Mouse (Mus musculus) spleen, adult 2 months (tissue): ENCODE results near the gene Sult2b1. TPM values are rescaled to one million over a fixed set of nuclear protein-coding genes. Genes with fewer than 3 reads are reported as not detected.

Experiments used
- DNase-seq, 2 experiments: peaks; one replicate each; pipeline versions ENCODE4 v3.0.0 to v3.0.0-alpha.2; 2012 to 2021; ENCODE audit warnings: low spot score in 2 of 2, low read depth in 1 of 2
- H3K27ac ChIP-seq: fragments of 200-500 bp; 2 replicates; pipeline ENCODE4 v1.5.1; 2012; ENCODE audit warnings: low read length, inconsistent platforms; ENCODE audit not compliant: insufficient read depth
- H3K27me3 ChIP-seq: fragments of 200-500 bp; 2 replicates; pipeline ENCODE4 v1.6.1; 2012; ENCODE audit warnings: mild to moderate bottlenecking, moderate library complexity, low read length, inconsistent platforms; ENCODE audit not compliant: control insufficient read depth, insufficient read depth
- H3K36me3 ChIP-seq: fragments of 200-500 bp; 2 replicates; pipeline ENCODE4 v1.6.1; 2012; ENCODE audit warnings: mild to moderate bottlenecking, low read length, inconsistent platforms; ENCODE audit not compliant: control insufficient read depth, insufficient read depth
- H3K4me1 ChIP-seq: fragments of 200-500 bp; 2 replicates; pipeline ENCODE4 v1.6.1; 2011; ENCODE audit warnings: inconsistent platforms; ENCODE audit not compliant: control insufficient read depth, insufficient read depth, insufficient read length
- H3K4me3 ChIP-seq: fragments of 200-500 bp; 2 replicates; pipeline ENCODE4 v1.5.1; 2011; ENCODE audit warnings: mild to moderate bottlenecking, inconsistent platforms; ENCODE audit not compliant: insufficient read depth, insufficient read length; ENCODE audit errors: extremely low read depth
- CTCF ChIP-seq: fragments of 200-500 bp; IDR thresholded peaks from 2 replicates; pipeline ENCODE4 v1.5.1; 2011; ENCODE audit warnings: mild to moderate bottlenecking, inconsistent platforms; ENCODE audit not compliant: insufficient read depth, insufficient read length, insufficient replicate concordance; ENCODE audit errors: extremely low read depth
- POLR2A ChIP-seq: fragments of 200-500 bp; IDR thresholded peaks from 2 replicates; pipeline ENCODE4 v1.6.1; 2011; ENCODE audit warnings: low read depth, low read length, inconsistent platforms
- WGBS: fragments of 180-500 bp; shearing (Covaris S2); methylation state at CpG from one replicate; pipeline ENCODE4 v1.1.7; 2018; 5-methylcytosine and 5-hydroxymethylcytosine counted together
- polyA plus RNA-seq: library from polyadenylated mRNA; depleted of rRNA; stranded (reverse); fragments of >200 nt; gene quantifications from 2 replicates; pipeline ENCODE4 v1.2.3, GENCODE M21; 2012

The Sult2b1 gene
- polyA plus RNA-seq, 1 experiment = 0.76 TPM

DNA sequence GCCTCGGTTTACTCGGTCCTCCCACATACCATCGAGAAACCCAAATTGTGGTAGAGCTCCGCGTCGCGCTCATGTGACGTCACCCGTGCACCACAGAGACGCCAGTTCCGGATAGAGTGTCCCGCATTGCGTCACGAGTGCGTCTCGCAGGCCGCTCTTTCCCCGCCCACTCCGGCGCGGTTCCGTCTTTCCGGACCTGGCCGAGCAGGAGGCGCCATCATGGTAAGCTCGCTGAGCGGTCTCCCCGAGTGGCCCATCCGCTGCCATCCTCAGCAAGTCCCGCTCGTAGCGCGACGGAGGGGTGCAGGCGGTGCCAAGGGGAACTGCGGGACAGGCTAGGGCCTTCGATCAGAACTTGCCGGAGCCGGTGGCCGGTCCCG lies 66.6 kb downstream of the Sult2b1 start, which contains the start of gene Sphk2:
TSS of gene Sphk2 (minus strand) at position 85 of the 380 bp plus-strand sequence.
- WGBS = under 1% methylated on average over 41 of the region's 41 CpGs
- peaks cover 5% of the 10 kb centered on the region; the same call in 1 of the 2 replicates for H3K4me1 ChIP-seq
- peak; percentile 94 to 97 for DNase-seq
- H3K27ac ChIP-seq = peak within 1 kb of the TSS; percentile 93
- H3K36me3 ChIP-seq = peaks cover 24% of the 10 kb centered on the region
- peak within 1 kb of the TSS; percentile 90 for H3K4me3 ChIP-seq
- H3K27me3 ChIP-seq = no peaks in the 10 kb centered on the region
- TF ChIP-seq CTCF (no peak), POLR2A (peak; percentile 97)

- peak overlapping the region; percentile 93 for H3K27ac ChIP-seq
- H3K36me3 ChIP-seq = peaks cover 31% of the 10 kb centered on the region
- peak overlapping the region; percentile 90 for H3K4me3 ChIP-seq
- no peak for DNase-seq
- H3K4me1 ChIP-seq = peaks cover 5% of the 10 kb centered on the region; the same call in 1 of the 2 replicates
- no peaks in the 10 kb centered on the region for H3K27me3 ChIP-seq
- TF ChIP-seq CTCF (no peak), POLR2A (no peak)
- WGBS = 7% methylated on average over 31 of the region's 31 CpGs
These were observed 67.2 kb downstream of the Sult2b1 start for GRCm38 (mm10) chr7:45716952-45717917.

- H3K36me3 ChIP-seq = peaks cover 34% of the 10 kb centered on the region
- TF ChIP-seq CTCF (no peak), POLR2A (no peak)
- 80% methylated on average over 3 of the region's 3 CpGs for WGBS
- DNase-seq = no peak
- H3K27me3 ChIP-seq = no peaks in the 10 kb centered on the region
- H3K4me3 ChIP-seq = peak overlapping the region; percentile 24; the same call in 1 of the 2 replicates
- H3K27ac ChIP-seq = 0 out of 2 replicates have a peak overlapping the region, but pooled peaks have one; percentile 25
- peaks cover 5% of the 10 kb centered on the region; the same call in 1 of the 2 replicates for H3K4me1 ChIP-seq
These were observed 68.0 kb downstream of the Sult2b1 start for GRCm38 (mm10) chr7:45716460-45716857.

DNA sequence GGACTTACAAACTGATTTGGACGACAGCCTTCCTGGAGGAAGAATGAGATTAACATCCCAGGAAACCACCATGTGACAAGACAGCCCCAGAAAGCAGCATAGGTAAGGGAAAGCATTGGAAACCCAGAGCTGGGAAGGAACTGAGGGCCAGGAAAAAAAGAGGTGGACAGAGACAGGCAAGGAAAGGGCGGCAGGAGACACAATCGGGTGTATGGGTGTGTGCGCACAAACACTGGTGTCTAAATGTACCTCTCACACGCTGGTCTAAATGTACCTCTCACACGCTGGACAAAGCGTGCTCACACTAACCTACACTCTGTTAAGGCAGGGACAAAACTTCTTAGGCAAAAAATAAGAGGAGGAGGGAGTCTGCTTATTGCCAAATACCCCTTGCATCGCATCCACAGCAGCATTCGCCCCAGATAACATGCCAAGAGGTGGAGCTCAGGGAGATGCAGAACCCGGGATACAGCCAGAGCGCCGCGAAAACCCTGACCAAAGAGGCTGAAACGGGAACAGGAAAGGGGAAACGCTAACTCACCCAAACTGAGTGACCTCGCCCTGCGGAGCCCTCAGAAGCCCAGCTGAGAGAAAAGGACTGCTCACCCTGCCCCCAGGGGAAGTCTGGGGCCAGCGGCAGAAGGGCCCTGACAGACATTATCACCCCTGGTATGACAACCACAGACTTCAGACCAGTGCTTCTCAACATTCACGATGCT lies 68.6 kb downstream of the Sult2b1 start:
- DNase-seq = no peak
- H3K4me3 ChIP-seq = no peak overlapping the region
- TF ChIP-seq POLR2A (no peak), CTCF (no peak)
- no peaks in the 10 kb centered on the region for H3K27me3 ChIP-seq
- peak overlapping the region; percentile 48 for H3K27ac ChIP-seq
- WGBS = 57% methylated on average over 19 of the region's 19 CpGs
- peaks cover 5% of the 10 kb centered on the region; the same call in 1 of the 2 replicates for H3K4me1 ChIP-seq
- H3K36me3 ChIP-seq = peaks cover 36% of the 10 kb centered on the region

DNA sequence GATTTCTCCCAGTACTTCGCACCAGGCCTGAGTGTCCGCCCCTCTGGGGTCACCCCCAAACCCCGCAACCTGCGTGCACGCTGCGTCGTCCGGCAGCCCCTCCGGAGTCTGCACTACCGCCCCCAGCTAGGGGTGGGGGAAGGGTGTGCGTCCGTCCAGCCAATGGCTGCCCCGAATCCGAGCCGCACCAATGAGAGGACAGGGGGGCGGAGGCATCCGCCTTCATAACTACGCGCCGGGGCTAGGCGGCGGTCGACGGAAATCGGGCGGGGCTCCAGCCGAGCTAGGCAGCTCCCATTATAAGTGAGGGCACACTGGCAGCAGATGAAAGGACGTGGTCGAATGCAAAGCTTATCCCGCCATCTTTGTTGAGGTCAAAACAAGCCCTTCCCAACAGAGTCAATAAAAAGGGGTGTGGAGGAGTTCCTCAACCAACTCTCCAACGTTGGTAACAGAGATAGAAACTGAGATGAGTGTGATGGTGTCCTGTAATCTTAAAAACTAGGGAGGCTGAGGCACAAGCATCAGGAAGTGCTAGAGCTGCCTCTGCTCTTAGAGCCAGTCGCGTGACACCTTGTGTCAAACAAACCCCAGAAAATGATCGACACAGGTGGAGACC lies 69.3 kb downstream of the Sult2b1 start, which contains the start of gene Rpl18:
TSS of gene Rpl18 (plus strand) at position 368 of the 619 bp plus-strand sequence.
- 6% methylated on average over 34 of the region's 34 CpGs for WGBS
- Histone ChIP-seq H3K27me3 (no peaks in the 10 kb centered on the region), H3K4me1 (peaks cover 5% of the 10 kb centered on the region; the same call in 1 of the 2 replicates), H3K27ac (peak within 1 kb of the TSS; percentile 48), H3K36me3 (peaks cover 35% of the 10 kb centered on the region), H3K4me3 (peak within 1 kb of the TSS; percentile 83)
- TF ChIP-seq POLR2A = peak; percentile 53
- no peak for TF ChIP-seq CTCF
- peak; percentile 91 to 97 for DNase-seq

GRCm38 (mm10) chr7:45714630-45715089 lies 69.8 kb downstream of the Sult2b1 start:
- peak overlapping the region; percentile 83 for H3K4me3 ChIP-seq
- H3K4me1 ChIP-seq = peaks cover 5% of the 10 kb centered on the region; the same call in 1 of the 2 replicates
- no peak for DNase-seq
- WGBS = 11% methylated on average over 14 of the region's 14 CpGs
- H3K36me3 ChIP-seq = peaks cover 32% of the 10 kb centered on the region
- no peaks in the 10 kb centered on the region for H3K27me3 ChIP-seq
- H3K27ac ChIP-seq = peak overlapping the region; percentile 41
- TF ChIP-seq POLR2A (no peak), CTCF (no peak)
